Mouse (Mus musculus): Measurements from ENCODE around the gene Eya4. TPM values are rescaled to one million over a fixed set of nuclear protein-coding genes. Genes with fewer than 3 reads are reported as not detected.

Eya4 gene
- total and polyA plus RNA-seq, 2 experiments, result 0.11 to 0.28 TPM

- TF ChIP-seq CTCF (IDR thresholded peaks at IDR 0.05; ENCODE audit: low read depth, low read length), result no peak
- no peak for TF ChIP-seq POLR2A (IDR thresholded peaks at IDR 0.05; ENCODE audit: extremely low read depth, insufficient read depth, low read length)
- DNase-seq (ENCODE audit: extremely low read depth, low read depth, low spot score), result no peak
- Histone ChIP-seq H3K4me3 (ENCODE audit: insufficient read depth, low read depth, low read length) (no peak overlapping the region), H3K27me3 (ENCODE audit: control insufficient read depth, insufficient read depth, low read length) (no peaks in the 10 kb centered on the region), H3K27ac (replicated peaks; ENCODE audit: insufficient read depth, low read depth, low read length) (no peak overlapping the region), H3K36me3 (ENCODE audit: control insufficient read depth, insufficient read depth, low read length) (no peaks in the 10 kb centered on the region), H3K4me1 (ENCODE audit: control insufficient read depth, insufficient read depth, low read length) (no peaks in the 10 kb centered on the region), H3K79me2 (ENCODE audit: control insufficient read depth, insufficient read depth, low read length) (no peaks in the 10 kb centered on the region), H3K9ac (ENCODE audit: low read depth, low read length) (no peak overlapping the region)
- WGBS, result 77% methylated on average over 8 of the region's 8 CpGs
These were observed 234.5 kb downstream of the Eya4 start for GRCm38 (mm10) chr10:23116063-23116462.

- H3K27ac ChIP-seq (replicated peaks; ENCODE audit: insufficient read depth, low read depth, low read length), result no peak overlapping the region
- H3K4me3 ChIP-seq (ENCODE audit: insufficient read depth, low read depth, low read length), result no peak overlapping the region
- no peaks in the 10 kb centered on the region for H3K4me1 ChIP-seq (ENCODE audit: control insufficient read depth, insufficient read depth, low read length)
- DNase-seq (ENCODE audit: extremely low read depth, low read depth, low spot score), result no peak
- H3K27me3 ChIP-seq (ENCODE audit: control insufficient read depth, insufficient read depth, low read length), result no peaks in the 10 kb centered on the region
- 64% methylated on average over 3 of the region's 3 CpGs for WGBS
- H3K79me2 ChIP-seq (ENCODE audit: control insufficient read depth, insufficient read depth, low read length), result no peaks in the 10 kb centered on the region
- H3K9ac ChIP-seq (ENCODE audit: low read depth, low read length), result no peak overlapping the region
- no peaks in the 10 kb centered on the region for H3K36me3 ChIP-seq (ENCODE audit: control insufficient read depth, insufficient read depth, low read length)
- TF ChIP-seq CTCF (IDR thresholded peaks at IDR 0.05; ENCODE audit: low read depth, low read length) (no peak), POLR2A (IDR thresholded peaks at IDR 0.05; ENCODE audit: extremely low read depth, insufficient read depth, low read length) (no peak)
These were observed 235.3 kb downstream of the Eya4 start for GRCm38 (mm10) chr10:23115321-23115720.

- DNase-seq (ENCODE audit: extremely low read depth, low read depth, low spot score), result no peak
- Histone ChIP-seq H3K79me2 (ENCODE audit: control insufficient read depth, insufficient read depth, low read length) (no peaks in the 10 kb centered on the region), H3K4me1 (ENCODE audit: control insufficient read depth, insufficient read depth, low read length) (no peaks in the 10 kb centered on the region), H3K9ac (ENCODE audit: low read depth, low read length) (no peak overlapping the region), H3K36me3 (ENCODE audit: control insufficient read depth, insufficient read depth, low read length) (no peaks in the 10 kb centered on the region), H3K4me3 (ENCODE audit: insufficient read depth, low read depth, low read length) (no peak overlapping the region), H3K27me3 (ENCODE audit: control insufficient read depth, insufficient read depth, low read length) (no peaks in the 10 kb centered on the region), H3K27ac (replicated peaks; ENCODE audit: insufficient read depth, low read depth, low read length) (no peak overlapping the region)
- TF ChIP-seq CTCF (IDR thresholded peaks at IDR 0.05; ENCODE audit: low read depth, low read length), result no peak
- 87% methylated on average over 4 of the region's 4 CpGs for WGBS
These were observed 242.5 kb downstream of the Eya4 start for GRCm38 (mm10) chr10:23108122-23108521.

DNA sequence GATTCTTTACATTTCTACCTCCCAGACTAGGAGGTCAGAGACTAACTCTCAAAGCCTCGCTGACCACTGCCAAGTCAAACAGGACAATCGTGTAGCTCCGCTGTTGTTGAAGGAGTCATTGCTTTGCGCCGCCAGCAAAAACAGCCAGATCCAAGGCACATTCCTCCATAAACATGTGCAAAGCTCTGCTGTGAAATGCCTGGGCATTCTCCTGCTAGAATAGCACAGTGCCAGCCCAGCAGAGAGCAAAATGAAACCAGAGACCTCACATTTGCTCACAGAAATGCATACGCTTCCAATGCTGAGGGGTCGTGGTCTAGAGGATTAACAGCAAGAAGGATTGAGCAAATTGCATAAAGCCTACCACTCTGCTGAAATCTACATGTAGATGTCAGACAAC lies 258.1 kb downstream of the Eya4 start:
- Histone ChIP-seq H3K4me3 (ENCODE audit: insufficient read depth, low read depth, low read length) (no peak overlapping the region), H3K79me2 (ENCODE audit: control insufficient read depth, insufficient read depth, low read length) (no peaks in the 10 kb centered on the region), H3K9ac (ENCODE audit: low read depth, low read length) (no peak overlapping the region), H3K36me3 (ENCODE audit: control insufficient read depth, insufficient read depth, low read length) (no peaks in the 10 kb centered on the region), H3K27ac (replicated peaks; ENCODE audit: insufficient read depth, low read depth, low read length) (no peak overlapping the region), H3K4me1 (ENCODE audit: control insufficient read depth, insufficient read depth, low read length) (no peaks in the 10 kb centered on the region), H3K27me3 (ENCODE audit: control insufficient read depth, insufficient read depth, low read length) (no peaks in the 10 kb centered on the region)
- no peak for DNase-seq (ENCODE audit: extremely low read depth, low read depth, low spot score)
- WGBS, result 73% methylated on average over 7 of the region's 7 CpGs
- no peak for TF ChIP-seq POLR2A (IDR thresholded peaks at IDR 0.05; ENCODE audit: extremely low read depth, insufficient read depth, low read length)
- TF ChIP-seq CTCF (IDR thresholded peaks at IDR 0.05; ENCODE audit: low read depth, low read length), result no peak

- Histone ChIP-seq H3K27me3 (ENCODE audit: control insufficient read depth, insufficient read depth, low read length) (no peaks in the 10 kb centered on the region), H3K9ac (ENCODE audit: low read depth, low read length) (no peak overlapping the region), H3K36me3 (ENCODE audit: control insufficient read depth, insufficient read depth, low read length) (no peaks in the 10 kb centered on the region), H3K27ac (replicated peaks; ENCODE audit: insufficient read depth, low read depth, low read length) (no peak overlapping the region), H3K4me3 (ENCODE audit: insufficient read depth, low read depth, low read length) (no peak overlapping the region), H3K79me2 (ENCODE audit: control insufficient read depth, insufficient read depth, low read length) (no peaks in the 10 kb centered on the region), H3K4me1 (ENCODE audit: control insufficient read depth, insufficient read depth, low read length) (no peaks in the 10 kb centered on the region)
- no peak for TF ChIP-seq CTCF (IDR thresholded peaks at IDR 0.05; ENCODE audit: low read depth, low read length)
- no peak for TF ChIP-seq POLR2A (IDR thresholded peaks at IDR 0.05; ENCODE audit: extremely low read depth, insufficient read depth, low read length)
- 75% methylated on average over 3 of the region's 3 CpGs for WGBS
- no peak for DNase-seq (ENCODE audit: extremely low read depth, low read depth, low spot score)
These were observed 259.0 kb downstream of the Eya4 start for GRCm38 (mm10) chr10:23091552-23091951.

DNA sequence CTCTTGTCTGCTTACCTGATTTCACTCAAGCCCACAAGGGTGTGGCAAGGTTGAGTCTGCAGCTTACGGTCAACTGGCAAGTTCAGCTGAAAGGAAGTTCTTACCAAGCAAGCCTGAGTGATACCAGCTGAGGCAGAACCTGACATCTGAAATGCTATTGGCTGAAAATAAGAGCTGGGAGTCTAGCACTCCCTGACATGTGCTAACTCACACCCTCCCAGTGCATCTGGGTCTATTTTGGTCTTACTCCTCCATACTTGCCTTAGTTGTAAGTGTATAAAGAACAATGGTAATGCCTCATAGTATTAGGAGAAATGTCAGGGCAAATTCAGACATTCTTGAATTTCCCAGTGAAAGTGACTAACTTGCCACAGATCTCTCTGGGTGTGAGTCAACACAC lies 260.3 kb downstream of the Eya4 start:
- TF ChIP-seq CTCF (IDR thresholded peaks at IDR 0.05; ENCODE audit: low read depth, low read length) (no peak), POLR2A (IDR thresholded peaks at IDR 0.05; ENCODE audit: extremely low read depth, insufficient read depth, low read length) (no peak)
- H3K27ac ChIP-seq (replicated peaks; ENCODE audit: insufficient read depth, low read depth, low read length), result no peak overlapping the region
- 83% methylated on average over 1 of the region's 1 CpGs for WGBS
- no peaks in the 10 kb centered on the region for H3K27me3 ChIP-seq (ENCODE audit: control insufficient read depth, insufficient read depth, low read length)
- no peaks in the 10 kb centered on the region for H3K79me2 ChIP-seq (ENCODE audit: control insufficient read depth, insufficient read depth, low read length)
- no peak overlapping the region for H3K4me3 ChIP-seq (ENCODE audit: insufficient read depth, low read depth, low read length)
- H3K9ac ChIP-seq (ENCODE audit: low read depth, low read length), result no peak overlapping the region
- DNase-seq (ENCODE audit: extremely low read depth, low read depth, low spot score), result no peak
- H3K4me1 ChIP-seq (ENCODE audit: control insufficient read depth, insufficient read depth, low read length), result no peaks in the 10 kb centered on the region
- no peaks in the 10 kb centered on the region for H3K36me3 ChIP-seq (ENCODE audit: control insufficient read depth, insufficient read depth, low read length)

Measured in liver, adult 2 months (tissue).